Mouse (Mus musculus): ENCODE results near the gene Brsk2. TPM values are rescaled to one million over a fixed set of nuclear protein-coding genes. Genes with fewer than 3 reads are reported as not detected.
A peak's percentile ranks its signal among the peaks of the same experiment; 100 is the strongest.

Brsk2 gene
- polyA plus RNA-seq, 1 experiment from 2014 or later, result 14.1 TPM

DNA sequence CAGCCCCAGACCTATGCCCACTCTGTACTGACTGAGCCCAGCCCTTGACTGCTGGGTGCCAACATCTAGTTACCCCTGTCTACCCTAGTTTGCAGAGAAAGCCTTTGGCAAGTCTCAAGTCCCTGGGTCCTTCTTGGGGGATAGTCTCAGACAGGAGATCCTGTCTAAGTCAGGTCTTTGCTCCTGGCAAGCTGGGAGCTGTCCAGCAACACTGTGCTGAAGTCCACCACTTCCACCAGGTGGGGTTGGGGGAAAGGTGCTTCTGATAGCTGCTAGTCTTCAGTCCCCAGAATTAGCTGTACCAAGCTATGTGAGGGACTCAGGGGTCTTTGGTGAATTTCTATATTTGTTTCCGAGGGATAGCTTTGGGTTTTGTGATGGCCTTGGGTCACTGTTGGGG, 9.6 kb downstream of the Brsk2 start:
- no peaks in the 10 kb centered on the region for H3K27me3 ChIP-seq (ENCODE audit: insufficient read depth, poor library complexity, severe bottlenecking)
- no peaks in the 10 kb centered on the region for H3K36me3 ChIP-seq
- H3K27ac ChIP-seq, result no peak overlapping the region
- H3K9me3 ChIP-seq, result no peaks in the 10 kb centered on the region
- 91% methylated on average over 1 of the region's 1 CpGs for WGBS
- H3K4me1 ChIP-seq (replicated peaks), result peaks cover 90% of the 10 kb centered on the region
- no peak overlapping the region for H3K4me3 ChIP-seq
- DNase-seq (ENCODE audit: low spot score), result no peak

DNA sequence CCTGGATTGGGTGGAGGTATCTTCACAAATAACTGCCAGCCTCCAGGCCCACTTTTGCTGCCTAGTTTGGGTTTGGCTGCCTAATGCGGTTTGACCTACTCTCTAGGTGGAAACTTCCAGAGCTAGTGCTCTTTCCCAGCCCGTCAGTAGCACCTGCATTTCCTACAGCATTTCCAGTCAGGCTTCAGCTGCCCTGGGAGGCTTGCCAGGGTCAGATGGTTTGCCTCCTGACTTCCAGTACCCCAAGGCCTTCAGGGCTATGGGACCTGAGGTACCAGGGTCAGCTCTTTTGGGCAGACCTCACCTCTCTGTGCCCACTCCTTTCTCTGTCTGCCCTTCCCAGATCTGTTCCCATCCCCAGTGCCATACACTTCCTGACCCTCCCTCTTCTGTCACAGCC, 11.4 kb downstream of the Brsk2 start:
- H3K36me3 ChIP-seq, result 0 out of 2 replicates have a peak, but pooled peaks cover 7% of the 10 kb centered on the region
- H3K27ac ChIP-seq, result no peak overlapping the region
- no peak for DNase-seq (ENCODE audit: low spot score)
- peaks cover 86% of the 10 kb centered on the region for H3K4me1 ChIP-seq (replicated peaks)
- no peak overlapping the region for H3K4me3 ChIP-seq
- H3K27me3 ChIP-seq (ENCODE audit: insufficient read depth, poor library complexity, severe bottlenecking), result no peaks in the 10 kb centered on the region
- 85% methylated on average over 2 of the region's 2 CpGs for WGBS
- H3K9me3 ChIP-seq, result no peaks in the 10 kb centered on the region

DNA sequence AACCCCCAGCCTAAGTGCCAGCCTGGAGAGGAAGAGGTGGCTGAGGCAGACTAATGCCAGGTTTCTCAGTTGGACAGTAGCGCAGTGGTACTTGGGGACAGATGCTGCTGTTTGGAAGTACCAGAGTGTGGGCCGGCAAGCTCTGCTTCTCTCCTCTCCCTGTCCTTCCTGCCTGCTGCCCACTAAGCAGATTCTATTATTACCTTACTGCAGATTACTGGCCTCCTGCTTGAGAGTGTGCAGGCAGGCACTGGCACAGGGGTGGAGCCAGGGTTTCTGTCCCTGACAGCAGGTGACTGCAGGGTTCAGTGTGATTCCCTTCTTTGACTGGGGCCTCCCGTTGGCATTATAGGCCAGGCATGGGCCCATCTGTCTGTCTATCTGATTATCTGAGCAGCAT, 11.9 kb downstream of the Brsk2 start:
- Histone ChIP-seq H3K9me3 (no peaks in the 10 kb centered on the region), H3K4me1 (replicated peaks) (peaks cover 82% of the 10 kb centered on the region), H3K4me3 (no peak overlapping the region), H3K27me3 (ENCODE audit: insufficient read depth, poor library complexity, severe bottlenecking) (no peaks in the 10 kb centered on the region), H3K36me3 (0 out of 2 replicates have a peak, but pooled peaks cover 7% of the 10 kb centered on the region), H3K27ac (peak overlapping the region; percentile 35; the same call in 1 of the 2 replicates)
- 87% methylated on average over 3 of the region's 3 CpGs for whole genome bisulfite sequencing
- no peak for DNase-seq (ENCODE audit: low spot score)

DNA sequence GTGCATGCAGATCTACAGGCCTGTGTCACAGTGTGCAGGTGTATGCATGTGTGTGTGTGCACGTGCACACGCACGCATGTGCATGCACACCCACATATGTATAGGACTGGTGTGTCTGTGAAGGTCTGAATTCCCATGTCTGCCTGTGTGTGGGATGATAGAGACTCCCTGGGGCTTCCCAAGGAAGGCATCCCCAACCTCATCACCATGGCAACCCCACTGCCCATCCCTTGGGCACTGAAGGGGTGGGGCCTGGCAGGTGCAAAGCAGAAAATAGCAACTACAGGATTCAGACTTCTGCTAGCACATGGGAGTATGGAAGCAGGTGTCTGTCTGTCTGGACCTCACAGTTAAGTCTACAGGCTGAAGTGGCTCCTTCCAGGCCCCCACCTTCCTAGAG, 13.0 kb downstream of the Brsk2 start:
- Histone ChIP-seq H3K27ac (no peak overlapping the region), H3K4me3 (no peak overlapping the region), H3K4me1 (replicated peaks) (peaks cover 76% of the 10 kb centered on the region), H3K36me3 (0 out of 2 replicates have a peak, but pooled peaks cover 7% of the 10 kb centered on the region), H3K27me3 (ENCODE audit: insufficient read depth, poor library complexity, severe bottlenecking) (no peaks in the 10 kb centered on the region), H3K9me3 (no peaks in the 10 kb centered on the region)
- WGBS, result 93% methylated on average over 3 of the region's 3 CpGs
- DNase-seq (ENCODE audit: low spot score), result no peak

DNA sequence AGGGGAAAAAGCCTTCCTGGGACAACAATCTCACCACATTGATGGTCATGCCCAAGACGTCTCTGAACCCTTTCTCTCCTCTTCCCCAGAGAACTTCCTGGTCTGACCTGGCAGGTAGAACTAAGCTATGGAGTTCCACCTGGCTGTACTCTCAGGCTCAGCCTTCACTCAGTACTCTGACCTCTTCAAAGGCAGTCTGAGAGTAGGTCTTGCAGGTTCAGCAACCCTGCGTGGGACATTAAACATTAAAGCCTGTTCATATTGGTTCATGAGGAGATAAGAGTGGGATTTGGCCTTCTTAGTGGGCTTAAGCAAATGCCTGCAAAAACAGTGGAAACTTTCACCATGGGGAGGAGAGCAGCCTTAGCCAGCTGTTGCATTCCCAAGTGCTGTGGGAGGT, 16.7 kb downstream of the Brsk2 start:
- Histone ChIP-seq H3K36me3 (0 out of 2 replicates have a peak, but pooled peaks cover 7% of the 10 kb centered on the region), H3K9me3 (no peaks in the 10 kb centered on the region), H3K27ac (no peak overlapping the region), H3K27me3 (ENCODE audit: insufficient read depth, poor library complexity, severe bottlenecking) (no peaks in the 10 kb centered on the region), H3K4me1 (replicated peaks) (peaks cover 78% of the 10 kb centered on the region), H3K4me3 (no peak overlapping the region)
- 88% methylated on average over 2 of the region's 2 CpGs for WGBS
- DNase-seq (ENCODE audit: low spot score), result no peak

DNA sequence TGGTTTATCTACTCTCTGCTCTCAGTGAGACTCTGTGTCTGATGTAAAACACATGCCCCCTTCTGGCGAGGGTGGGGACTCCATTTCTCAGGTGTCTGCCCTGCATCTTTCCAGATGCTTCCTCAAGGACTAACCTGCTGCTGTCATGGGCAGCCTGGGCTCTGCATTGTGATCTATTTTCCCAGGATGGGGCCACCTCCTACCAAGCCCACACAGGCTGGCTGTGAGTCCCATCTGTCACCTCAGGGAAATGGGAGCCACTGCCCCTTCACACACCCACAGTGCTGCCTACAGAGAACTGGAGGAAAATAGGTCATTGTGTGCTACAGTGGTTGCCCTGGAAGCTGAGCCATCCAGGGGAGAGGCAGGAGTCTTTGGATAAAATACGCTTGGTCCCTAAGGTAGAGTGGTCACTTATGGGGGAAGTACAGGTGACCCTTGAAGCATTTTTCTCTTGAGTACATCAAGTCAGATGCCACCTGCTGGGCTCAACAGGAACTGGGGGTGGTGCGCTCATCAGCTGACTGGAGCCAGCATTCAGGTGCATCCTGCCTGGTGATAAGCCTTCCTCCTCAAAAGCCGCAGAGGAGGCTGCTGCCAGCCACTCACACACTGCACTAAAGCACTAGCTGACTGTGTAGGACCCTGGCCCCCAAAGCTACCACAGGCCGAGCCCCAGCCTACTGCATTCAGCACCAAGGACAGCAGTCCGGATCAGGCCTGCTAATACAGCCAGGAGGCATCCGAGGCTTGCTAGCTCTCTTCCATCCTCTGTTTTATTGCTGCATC, 23.5 kb downstream of the Brsk2 start:
- H3K4me3 ChIP-seq, result no peak overlapping the region
- peaks cover 6% of the 10 kb centered on the region; the same call in 1 of the 2 replicates for H3K36me3 ChIP-seq
- H3K27ac ChIP-seq, result no peak overlapping the region
- DNase-seq (ENCODE audit: low spot score), result peak; percentile 53
- peaks cover 31% of the 10 kb centered on the region for H3K4me1 ChIP-seq (replicated peaks)
- WGBS, result 46% methylated on average over 7 of the region's 7 CpGs
- no peaks in the 10 kb centered on the region for H3K9me3 ChIP-seq
- H3K27me3 ChIP-seq (ENCODE audit: insufficient read depth, poor library complexity, severe bottlenecking), result no peaks in the 10 kb centered on the region

DNA sequence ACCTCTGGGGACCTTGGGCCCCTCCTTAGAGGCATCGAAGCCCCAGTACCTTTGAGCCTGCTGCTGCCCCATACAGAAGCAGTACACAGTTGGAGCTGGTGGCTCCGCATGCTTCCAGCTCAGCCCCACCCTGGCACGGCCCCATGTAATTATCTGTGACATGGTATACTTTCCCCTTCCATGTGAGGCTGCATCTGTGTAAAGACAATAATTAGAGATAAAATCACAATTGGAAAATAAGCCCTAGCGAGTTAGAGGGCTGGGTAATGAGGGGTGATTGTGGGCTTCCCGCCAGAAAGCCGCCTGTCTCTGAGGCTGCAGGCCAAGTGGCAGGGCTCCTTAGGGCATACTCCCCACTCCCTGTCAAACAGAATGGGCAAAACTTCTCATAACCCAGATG, 28.5 kb downstream of the Brsk2 start:
- Histone ChIP-seq H3K27ac (no peak overlapping the region), H3K4me1 (replicated peaks) (no peaks in the 10 kb centered on the region; the same call in 1 of the 2 replicates), H3K27me3 (ENCODE audit: insufficient read depth, poor library complexity, severe bottlenecking) (no peaks in the 10 kb centered on the region), H3K36me3 (peaks cover 42% of the 10 kb centered on the region), H3K4me3 (no peak overlapping the region), H3K9me3 (no peaks in the 10 kb centered on the region)
- DNase-seq (ENCODE audit: low spot score), result no peak
- 88% methylated on average over 6 of the region's 6 CpGs for WGBS

DNA sequence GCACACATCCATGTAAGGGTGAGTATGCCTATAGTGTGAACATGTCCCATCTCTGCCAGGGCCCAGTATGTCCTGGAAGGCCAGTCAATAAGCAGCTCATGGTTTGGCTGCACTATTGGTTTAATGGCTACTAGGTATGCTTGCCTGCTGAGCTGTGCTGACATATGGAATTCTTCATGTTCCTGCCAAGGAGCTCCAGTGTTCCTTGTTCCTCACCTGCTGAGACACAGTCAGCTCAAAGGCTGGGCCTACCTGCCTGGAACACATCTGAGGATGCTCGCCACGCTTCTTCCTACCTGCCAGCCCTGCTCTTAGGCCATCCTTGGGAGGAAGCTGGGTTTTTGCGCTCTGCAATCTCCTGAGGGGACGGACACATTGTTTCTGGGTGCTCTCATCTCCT, 29.7 kb downstream of the Brsk2 start:
- Histone ChIP-seq H3K27ac (no peak overlapping the region), H3K4me3 (no peak overlapping the region), H3K9me3 (no peaks in the 10 kb centered on the region), H3K36me3 (peaks cover 50% of the 10 kb centered on the region), H3K4me1 (replicated peaks) (no peaks in the 10 kb centered on the region), H3K27me3 (ENCODE audit: insufficient read depth, poor library complexity, severe bottlenecking) (no peaks in the 10 kb centered on the region)
- 87% methylated on average over 4 of the region's 4 CpGs for WGBS
- no peak for DNase-seq (ENCODE audit: low spot score)

DNA sequence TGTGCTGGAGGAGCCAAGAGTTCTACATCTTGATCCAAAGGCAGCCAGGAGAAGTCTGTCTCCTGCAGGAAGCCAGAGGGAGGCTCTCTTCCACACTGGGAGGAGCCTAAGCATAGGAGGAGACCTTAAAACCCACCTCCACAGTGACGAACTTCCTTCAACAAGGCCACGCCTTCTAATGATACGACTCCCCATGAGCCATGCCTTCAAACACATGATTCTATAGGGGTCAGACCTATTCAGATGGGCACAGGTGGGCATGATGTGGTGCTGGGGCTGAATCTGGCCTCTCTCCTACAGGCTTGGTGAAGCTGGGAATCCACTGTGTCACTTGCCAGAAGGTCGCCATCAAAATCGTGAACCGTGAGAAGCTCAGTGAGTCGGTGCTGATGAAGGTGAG, 31.7 kb downstream of the Brsk2 start:
- H3K9me3 ChIP-seq, result no peaks in the 10 kb centered on the region
- H3K4me3 ChIP-seq, result no peak overlapping the region
- H3K36me3 ChIP-seq, result peaks cover 70% of the 10 kb centered on the region
- H3K4me1 ChIP-seq (replicated peaks), result no peaks in the 10 kb centered on the region
- WGBS, result 92% methylated on average over 7 of the region's 7 CpGs
- no peak overlapping the region for H3K27ac ChIP-seq
- DNase-seq (ENCODE audit: low spot score), result no peak
- H3K27me3 ChIP-seq (ENCODE audit: insufficient read depth, poor library complexity, severe bottlenecking), result no peaks in the 10 kb centered on the region

DNA sequence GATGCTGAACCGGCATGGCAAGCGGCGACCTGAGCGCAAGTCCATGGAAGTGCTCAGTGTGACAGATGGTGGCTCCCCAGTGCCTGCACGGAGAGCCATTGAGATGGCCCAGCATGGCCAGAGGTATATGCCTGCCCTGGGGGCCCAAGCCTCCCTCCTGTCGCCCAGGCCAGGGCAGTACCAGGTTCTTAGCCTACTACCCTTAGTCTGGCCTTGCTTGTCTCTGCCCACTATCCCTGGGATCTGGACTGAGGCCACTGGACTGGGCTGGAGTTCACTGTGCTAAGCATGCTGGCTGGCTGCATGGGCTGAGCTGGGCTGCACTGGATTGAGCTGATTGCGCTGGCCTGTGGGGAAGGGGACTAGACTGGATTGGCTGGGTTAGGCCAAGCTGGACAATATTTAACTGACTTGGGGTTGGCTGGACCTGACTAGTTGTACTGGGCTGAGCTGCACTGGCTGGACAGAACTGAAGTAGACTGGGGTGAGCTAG, 38.8 kb downstream of the Brsk2 start:
- no peak overlapping the region for H3K4me3 ChIP-seq
- H3K9me3 ChIP-seq, result no peaks in the 10 kb centered on the region
- H3K27ac ChIP-seq, result no peak overlapping the region; the same call in 1 of the 2 replicates
- DNase-seq (ENCODE audit: low spot score), result no peak
- H3K4me1 ChIP-seq (replicated peaks), result no peaks in the 10 kb centered on the region
- peaks cover 100% of the 10 kb centered on the region for H3K36me3 ChIP-seq
- 89% methylated on average over 7 of the region's 7 CpGs for WGBS
- H3K27me3 ChIP-seq (ENCODE audit: insufficient read depth, poor library complexity, severe bottlenecking), result no peaks in the 10 kb centered on the region

DNA sequence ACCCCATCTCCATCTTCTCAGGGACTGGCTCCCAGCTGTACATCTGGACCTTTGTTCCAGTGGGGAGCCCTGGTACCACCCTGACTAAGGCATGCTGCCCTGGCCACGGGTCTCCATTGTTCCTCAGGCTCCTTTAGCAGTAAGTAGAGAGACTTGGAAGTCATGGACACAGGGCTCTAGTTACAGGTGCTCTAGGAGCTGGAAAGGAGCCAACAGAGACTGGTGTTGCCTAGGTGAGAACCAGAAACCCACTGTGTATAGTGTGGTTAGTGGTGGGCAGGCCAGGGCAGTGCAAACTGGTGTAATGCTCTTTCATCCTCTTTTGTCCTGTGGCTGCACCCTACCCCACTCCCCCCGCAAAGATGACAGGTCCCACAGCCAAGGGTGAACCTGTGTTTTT, 41.6 kb downstream of the Brsk2 start:
- H3K4me3 ChIP-seq, result no peak overlapping the region
- 87% methylated on average over 2 of the region's 2 CpGs for WGBS
- H3K36me3 ChIP-seq, result peaks cover 100% of the 10 kb centered on the region
- no peak for DNase-seq (ENCODE audit: low spot score)
- no peaks in the 10 kb centered on the region for H3K4me1 ChIP-seq (replicated peaks)
- no peaks in the 10 kb centered on the region for H3K9me3 ChIP-seq
- no peak overlapping the region for H3K27ac ChIP-seq
- H3K27me3 ChIP-seq (ENCODE audit: insufficient read depth, poor library complexity, severe bottlenecking), result no peaks in the 10 kb centered on the region

DNA sequence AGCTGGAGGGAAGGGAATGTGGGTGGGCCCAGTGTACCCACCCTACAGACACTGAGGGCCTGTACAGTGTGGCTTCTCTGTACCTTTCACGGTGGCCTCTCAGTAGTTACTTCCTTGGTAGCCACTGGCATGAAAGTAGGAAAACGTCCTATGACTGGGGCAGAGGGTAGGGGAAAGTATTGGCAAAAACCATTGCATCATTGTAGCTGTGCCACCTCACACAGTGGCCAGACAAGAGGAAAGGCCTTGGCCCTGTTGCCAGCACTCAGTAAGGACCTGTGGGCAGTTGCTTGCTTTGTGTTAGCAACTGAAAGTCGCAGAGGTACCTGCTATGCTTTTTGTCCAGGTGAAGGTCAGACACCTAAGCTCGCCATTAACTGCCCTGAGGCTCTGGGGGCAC, 44.6 kb downstream of the Brsk2 start:
- no peak for DNase-seq (ENCODE audit: low spot score)
- peaks cover 100% of the 10 kb centered on the region for H3K36me3 ChIP-seq
- WGBS, result 86% methylated on average over 4 of the region's 4 CpGs
- H3K9me3 ChIP-seq, result no peaks in the 10 kb centered on the region
- H3K27ac ChIP-seq, result no peak overlapping the region
- no peaks in the 10 kb centered on the region for H3K4me1 ChIP-seq (replicated peaks)
- H3K27me3 ChIP-seq (ENCODE audit: insufficient read depth, poor library complexity, severe bottlenecking), result no peaks in the 10 kb centered on the region
- H3K4me3 ChIP-seq, result no peak overlapping the region

DNA sequence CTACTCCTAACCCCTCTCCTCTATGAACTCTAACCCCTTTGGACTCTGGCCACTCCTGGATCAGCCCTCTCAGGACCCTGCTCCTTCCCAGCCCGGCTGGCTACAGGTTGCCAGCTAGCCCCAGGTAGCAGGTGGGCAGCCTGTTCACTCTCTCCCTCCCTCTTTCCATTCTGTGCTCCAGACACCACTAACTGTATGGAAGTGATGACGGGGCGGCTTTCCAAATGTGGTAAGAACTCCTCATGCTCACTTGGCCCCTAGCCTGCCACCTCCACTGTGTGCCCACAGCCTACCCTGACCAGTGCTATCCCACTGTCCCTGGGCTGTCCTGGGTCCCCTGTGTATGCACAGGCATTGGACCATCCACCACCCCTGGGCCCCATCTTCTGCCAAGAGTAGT, 51.1 kb downstream of the Brsk2 start:
- no peaks in the 10 kb centered on the region for H3K4me1 ChIP-seq (replicated peaks)
- H3K9me3 ChIP-seq, result no peaks in the 10 kb centered on the region
- DNase-seq (ENCODE audit: low spot score), result no peak
- 92% methylated on average over 3 of the region's 3 CpGs for WGBS
- no peak overlapping the region for H3K4me3 ChIP-seq
- H3K27me3 ChIP-seq (ENCODE audit: insufficient read depth, poor library complexity, severe bottlenecking), result no peaks in the 10 kb centered on the region
- H3K36me3 ChIP-seq, result peaks cover 99% of the 10 kb centered on the region
- H3K27ac ChIP-seq, result no peak overlapping the region
